Mouse (Mus musculus) adrenal gland, postnatal 25 days (tissue): ENCODE measurements around the gene Cse1l. TPM values are rescaled to one million over a fixed set of nuclear protein-coding genes. Genes with fewer than 3 reads are reported as not detected.

Experiments
- DNase-seq: peaks from one replicate; pipeline ENCODE4 v3.0.0; 2021; ENCODE audit warnings: mixed read lengths
- total RNA-seq: library from RNA; stranded (reverse); gene quantifications from 2 replicates; pipeline ENCODE4 v1.2.3, GENCODE M21; 2021

The Cse1l gene
- total RNA-seq, 1 experiment from 2014 or later: 67.6 TPM

- no peak for DNase-seq
Observed at GRCm38 (mm10) chr2:166900792-166901505, 4.9 kb upstream of the Cse1l start.

GRCm38 (mm10) chr2:166903719-166904282 is 2.0 kb upstream of the Cse1l start:
- DNase-seq: no peak

GRCm38 (mm10) chr2:166906523-166907182 is 813 bp downstream of the Cse1l start:
- no peak for DNase-seq

GRCm38 (mm10) chr2:166909729-166910128 is 3.9 kb downstream of the Cse1l start:
- DNase-seq: no peak

GRCm38 (mm10) chr2:166910536-166910935 is 4.7 kb downstream of the Cse1l start:
- no peak for DNase-seq

- DNase-seq: no peak
Observed at GRCm38 (mm10) chr2:166923971-166924370, 18.1 kb downstream of the Cse1l start.

- DNase-seq: no peak
Observed at GRCm38 (mm10) chr2:166933943-166934342, 28.1 kb downstream of the Cse1l start.

GRCm38 (mm10) chr2:166934416-166934815 is 28.6 kb downstream of the Cse1l start:
- no peak for DNase-seq

GRCm38 (mm10) chr2:166935582-166935981 is 29.7 kb downstream of the Cse1l start:
- DNase-seq: no peak

- DNase-seq: no peak
Observed at GRCm38 (mm10) chr2:166936166-166936565, 30.3 kb downstream of the Cse1l start.

GRCm38 (mm10) chr2:166943146-166943545 is 37.3 kb downstream of the Cse1l start:
- no peak for DNase-seq

GRCm38 (mm10) chr2:166944346-166944745 is 38.5 kb downstream of the Cse1l start:
- DNase-seq: no peak

GRCm38 (mm10) chr2:166945456-166945855 is 39.6 kb downstream of the Cse1l start:
- DNase-seq: no peak

GRCm38 (mm10) chr2:166948246-166948645 is 42.4 kb downstream of the Cse1l start:
- no peak for DNase-seq

- DNase-seq: no peak
Observed at GRCm38 (mm10) chr2:166948936-166949335, 43.1 kb downstream of the Cse1l start.

GRCm38 (mm10) chr2:166950853-166951648 is 45.2 kb downstream of the Cse1l start:
- peak; percentile 33 for DNase-seq

GRCm38 (mm10) chr2:166952151-166952550 is 46.3 kb downstream of the Cse1l start:
- no peak for DNase-seq

- peak; percentile 13 for DNase-seq
Observed at GRCm38 (mm10) chr2:166956805-166957204, 51.0 kb downstream of the Cse1l start.

- peak; percentile 29 for DNase-seq
Observed at GRCm38 (mm10) chr2:166960648-166961330, 54.9 kb downstream of the Cse1l start.

- DNase-seq: no peak
Observed at GRCm38 (mm10) chr2:166963257-166963656, 57.4 kb downstream of the Cse1l start.

- DNase-seq: no peak
Observed at GRCm38 (mm10) chr2:166964773-166965172, 58.9 kb downstream of the Cse1l start.

- no peak for DNase-seq
Observed at GRCm38 (mm10) chr2:166973153-166973552, 67.3 kb downstream of the Cse1l start.
